Mouse (Mus musculus) heart, adult 11 months (tissue): ENCODE results near the gene Nucb2.
A peak's percentile ranks its signal among the peaks of the same experiment; 100 is the strongest.

ENCODE experiments used
- DNase-seq: peaks from one replicate; pipeline ENCODE4 v3.0.0; 2022

The Nucb2 gene

DNA sequence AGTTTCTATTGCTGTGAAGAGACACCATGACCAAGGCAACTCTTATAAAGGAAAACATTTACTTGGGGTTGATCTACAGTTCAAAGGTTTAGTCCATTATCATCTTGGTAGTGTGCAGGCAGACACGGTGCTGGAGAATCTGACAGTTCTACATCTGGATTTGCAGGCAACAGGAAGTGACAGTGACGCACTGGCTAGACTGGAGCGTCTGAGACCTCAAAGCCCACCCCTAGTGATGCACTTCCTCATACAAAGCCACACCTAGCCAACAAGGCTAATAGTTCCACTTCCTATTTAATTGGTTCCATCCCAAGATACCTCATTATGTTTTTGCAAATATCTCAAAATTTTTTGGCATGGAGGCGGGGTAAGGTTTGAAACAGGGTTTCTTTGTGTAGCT is 25.6 kb downstream of the Nucb2 start:
- DNase-seq, result peak; percentile 86

DNA sequence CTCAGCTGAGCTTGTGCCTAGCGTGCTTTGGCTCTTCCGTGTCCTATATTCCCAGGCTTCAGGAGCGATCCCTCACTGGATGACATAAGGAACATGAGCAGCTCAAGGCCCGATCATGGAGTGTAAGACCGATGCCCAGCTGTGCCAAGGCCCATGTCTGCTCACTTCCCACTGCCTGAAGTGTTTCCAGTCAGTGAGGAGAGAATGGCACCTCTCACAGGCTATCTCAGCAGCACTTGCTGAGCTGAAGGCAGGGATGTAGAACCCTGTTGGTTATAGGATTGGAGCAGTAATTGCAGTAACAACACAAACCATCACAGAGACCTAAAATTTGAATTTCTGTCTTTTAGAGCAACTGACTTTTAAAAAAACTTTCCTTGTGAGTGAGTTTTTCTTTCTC is 26.3 kb downstream of the Nucb2 start:
- peak; percentile 76 for DNase-seq

DNA sequence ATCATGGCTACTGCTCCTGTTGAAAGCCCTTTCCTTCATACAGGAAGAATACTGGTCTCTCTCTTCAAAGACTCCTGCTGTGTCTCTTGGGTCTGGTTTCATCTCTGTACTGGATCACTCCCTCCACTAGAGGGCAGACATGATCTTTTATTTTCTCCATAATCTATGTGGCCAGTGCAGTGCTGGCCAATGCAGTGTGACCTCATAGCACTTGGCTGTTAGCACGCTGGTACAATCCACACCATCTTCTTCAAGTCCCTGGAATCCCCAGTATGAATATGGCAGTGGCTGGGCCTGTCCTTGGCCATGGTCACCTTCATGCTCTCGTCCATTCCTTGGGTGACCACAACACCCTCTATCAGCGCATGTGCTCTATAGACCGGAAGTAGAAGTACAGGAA is 27.1 kb downstream of the Nucb2 start:
- DNase-seq, result peak; percentile 89

DNA sequence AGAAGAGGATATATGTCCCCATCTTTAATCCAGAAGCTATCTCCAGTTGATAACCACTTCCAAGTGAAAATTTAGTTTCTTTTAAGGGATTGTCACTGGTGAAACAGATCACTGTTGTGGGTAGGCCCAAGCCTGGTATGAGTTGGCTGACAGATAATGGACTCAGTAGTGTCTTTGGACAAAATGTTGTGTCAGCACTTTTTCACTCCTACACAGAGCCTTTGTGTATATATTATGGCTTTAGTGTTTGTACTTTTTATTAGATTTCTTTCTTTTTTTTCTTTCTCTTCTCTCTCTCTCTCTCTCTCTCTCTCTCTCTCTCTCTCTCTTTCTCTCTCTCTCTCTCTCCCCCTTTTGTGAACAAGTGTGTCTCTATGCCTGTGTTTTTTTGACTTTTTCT is 52.7 kb downstream of the Nucb2 start:
- DNase-seq, result no peak

DNA sequence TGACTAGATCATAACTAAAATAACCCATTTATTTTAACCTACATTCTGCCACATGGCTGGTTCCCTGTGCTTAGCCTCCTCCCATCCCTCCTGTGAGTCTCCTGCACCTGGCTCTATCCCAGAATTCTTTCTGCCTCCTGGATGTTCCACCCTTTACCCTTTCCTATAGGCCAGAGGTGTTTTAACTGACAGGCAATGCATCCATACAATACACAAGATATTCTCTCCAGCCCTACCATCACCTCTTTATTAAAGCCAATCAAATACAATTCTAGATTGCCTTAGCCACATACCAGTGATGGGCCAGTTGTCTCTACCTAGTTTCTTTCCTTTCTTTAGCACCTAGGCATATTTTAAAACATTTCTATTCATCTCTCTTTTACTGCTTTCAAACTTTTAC is 70.4 kb downstream of the Nucb2 start:
- no peak for DNase-seq
